Comparison of ENCODE assay signal across 9 mouse cellular contexts in genomic region chr6:137756310-137756709, GRCm38 (mm10). TPM values are rescaled to one million over a fixed set of nuclear protein-coding genes. Genes with fewer than 3 reads are reported as not detected.
A peak's percentile ranks its signal among the peaks of the same experiment; 100 is the strongest.
DNase-seq lines count a peak whose midpoint lies in the region; ATAC-seq and TF ChIP-seq lines count a peak whose summit lies in the region.
"Had no signal": no experiment of that assay in that cellular context is flagged by ENCODE, and none has a peak within 500 bp of the region (broad histone marks: within the 10 kb centered on the region; RNA-seq: fewer than 3 reads in every experiment).

No protein-coding gene starts in this region.

- in situ Hi-C loops in Patski (cut with MboI; ENCODE audit: low pct_unique_long_range_greater_than_20kb) = loop anchor here (10.0 kb wide), 1 partner anchor 398 kb away; no protein-coding TSS in a partner anchor

- H3K4me3 ChIP-seq in embryonic facial prominence, embryonic 11.5 days (ENCODE audit: low read depth, low read length) = no peak overlapping the region
- no peak overlapping the region for H3K4me3 ChIP-seq in embryonic facial prominence, embryonic 10.5 days
- no peak overlapping the region for H3K4me3 ChIP-seq in lung, adult 2 months (replicated peaks; ENCODE audit: extremely low read depth, low read depth, low read length)
- H3K4me3 ChIP-seq in lung, embryonic 14.5 days (ENCODE audit: low read depth, low read length) = no peak overlapping the region
- H3K4me3 ChIP-seq: stomach, embryonic 15.5 days had no signal

- CTCF ChIA-PET in Patski (lab: Charles Lee) = interaction anchor here (1.4 to 1.6 kb wide), 3 partner anchors 22 to 397 kb away, joined by 3 to 7 read pairs (median 4); partner anchors contain the start of gene Strap

- POLR2A ChIA-PET in Patski (lab: Charles Lee) = no interaction called here

- TF ChIP-seq CTCF in lung, adult 2 months (IDR thresholded peaks at IDR 0.05; ENCODE audit: insufficient read depth, low read length) = peak; percentile 52
- peak; percentile 90 for TF ChIP-seq CTCF in Patski (IDR thresholded peaks at IDR 0.05)
- TF ChIP-seq CTCF in lung, embryonic 14.5 days (IDR thresholded peaks at IDR 0.05; ENCODE audit: low read depth) = peak; percentile 70

- H3K9ac ChIP-seq in embryonic facial prominence, embryonic 11.5 days (replicated peaks; ENCODE audit: low read length) = no peak overlapping the region
- H3K9ac ChIP-seq in lung, embryonic 14.5 days = no peak overlapping the region
- H3K9ac ChIP-seq: stomach, embryonic 15.5 days had no signal

- H3K27ac ChIP-seq in embryonic facial prominence, embryonic 11.5 days (replicated peaks; ENCODE audit: low read depth, low read length) = no peak overlapping the region
- H3K27ac ChIP-seq in embryonic facial prominence, embryonic 10.5 days (replicated peaks) = no peak overlapping the region
- H3K27ac ChIP-seq in lung, embryonic 14.5 days (ENCODE audit: low read depth) = no peak overlapping the region
- H3K27ac ChIP-seq: stomach, embryonic 15.5 days had no signal

- H3K9me3 ChIP-seq in embryonic facial prominence, embryonic 11.5 days (replicated peaks; ENCODE audit: control insufficient read depth, low read length) = no peaks in the 10 kb centered on the region
- no peaks in the 10 kb centered on the region for H3K9me3 ChIP-seq in embryonic facial prominence, embryonic 10.5 days
- H3K9me3 ChIP-seq in lung, embryonic 14.5 days (ENCODE audit: low read depth, low read length) = no peaks in the 10 kb centered on the region
- H3K9me3 ChIP-seq: stomach, embryonic 15.5 days had no signal

- intact Hi-C loops in left cerebral cortex, postnatal 36 days (cut with DNase I) = no loop called here

- ATAC-seq in embryonic facial prominence, embryonic 11.5 days (replicated peaks; ENCODE audit: insufficient number of reproducible peaks, low FRiP score, low TSS enrichment, low read depth) = no peak
- no peak for ATAC-seq in Patski
- ATAC-seq in lung, embryonic 14.5 days (ENCODE audit: insufficient read depth) = no peak
- ATAC-seq in megakaryocyte-erythroid progenitor cell, adult 5-6 weeks (replicated peaks; ENCODE audit: low FRiP score, low TSS enrichment, poor library complexity, severe bottlenecking) = no peak

- no peak for TF ChIP-seq POLR2A in lung, adult 2 months (IDR thresholded peaks at IDR 0.05; ENCODE audit: borderline replicate concordance, extremely low read depth, low read depth, low read length)

- WGBS in embryonic facial prominence, embryonic 11.5 days = 65% methylated on average over 5 of the region's 5 CpGs
- 68% methylated on average over 5 of the region's 5 CpGs for WGBS in embryonic facial prominence, embryonic 10.5 days
- WGBS in lung, adult 2 months = 66% methylated on average over 5 of the region's 5 CpGs
- WGBS in lung, embryonic 14.5 days = 70% methylated on average over 5 of the region's 5 CpGs

- no peaks in the 10 kb centered on the region for H3K36me3 ChIP-seq in embryonic facial prominence, embryonic 11.5 days (replicated peaks; ENCODE audit: control insufficient read depth, insufficient read depth, low read depth, low read length)
- H3K36me3 ChIP-seq in embryonic facial prominence, embryonic 10.5 days (replicated peaks) = peaks cover 16% of the 10 kb centered on the region
- peaks cover 12% of the 10 kb centered on the region for H3K36me3 ChIP-seq in lung, embryonic 14.5 days (ENCODE audit: insufficient read depth)
- H3K36me3 ChIP-seq: stomach, embryonic 15.5 days had no signal

- no peak overlapping the region for H3K4me2 ChIP-seq in embryonic facial prominence, embryonic 11.5 days (ENCODE audit: low read depth, low read length)
- H3K4me2 ChIP-seq in lung, embryonic 14.5 days = no peak overlapping the region
- H3K4me2 ChIP-seq: stomach, embryonic 15.5 days had no signal

- no peaks in the 10 kb centered on the region for H3K27me3 ChIP-seq in embryonic facial prominence, embryonic 11.5 days (ENCODE audit: control insufficient read depth, insufficient read depth, low read length)
- H3K27me3 ChIP-seq in embryonic facial prominence, embryonic 10.5 days (replicated peaks; ENCODE audit: low read depth, poor library complexity, severe bottlenecking) = no peaks in the 10 kb centered on the region
- H3K27me3 ChIP-seq in Patski = no peaks in the 10 kb centered on the region
- H3K27me3 ChIP-seq in lung, embryonic 14.5 days (ENCODE audit: insufficient read depth, low read length) = no peaks in the 10 kb centered on the region
- H3K27me3 ChIP-seq: stomach, embryonic 15.5 days had no signal

- no peaks in the 10 kb centered on the region for H3K4me1 ChIP-seq in embryonic facial prominence, embryonic 11.5 days (ENCODE audit: control insufficient read depth, insufficient read depth, low read length)
- H3K4me1 ChIP-seq in embryonic facial prominence, embryonic 10.5 days = peaks cover 24% of the 10 kb centered on the region
- no peaks in the 10 kb centered on the region for H3K4me1 ChIP-seq in lung, adult 2 months (ENCODE audit: control insufficient read depth, insufficient read depth, low read length)
- no peaks in the 10 kb centered on the region for H3K4me1 ChIP-seq in lung, embryonic 14.5 days (ENCODE audit: insufficient read depth)

- DNase-seq in embryonic facial prominence, embryonic 11.5 days (ENCODE audit: low spot score) = peak; percentile 19
- DNase-seq in embryonic facial prominence, embryonic 10.5 days (ENCODE audit: low spot score) = no peak
- DNase-seq in lung, adult 2 months = no peak
- no peak for DNase-seq in lung, postnatal 25 days (ENCODE audit: low spot score)
- DNase-seq in Patski (ENCODE audit: low read depth, low spot score) = no peak
- peak; percentile 61 for DNase-seq in lung, embryonic 14.5 days
- no peak for DNase-seq in left cerebral cortex, postnatal 36 days (ENCODE audit: low spot score in 2 of 2)

RNA-seq across cellular contexts. Expression of gene Dera, which starts 2.0 kb away (rescaled TPM):
- polyA plus RNA-seq in embryonic facial prominence, embryonic 11.5 days (2014; fragmentation: Nextera tagmentation; extraction: Ambion mirVana) = 64.7 and 74.5 TPM in 2 replicates
- polyA plus RNA-seq in embryonic facial prominence, embryonic 10.5 days (2016; fragmentation: Nextera tagmentation; extraction: Ambion mirVana) = 72.3 and 80.2 TPM in 2 replicates
- 5.2 and 6.9 TPM in 2 replicates for polyA plus RNA-seq in lung, adult 2 months (2012; rRNA removed)
- 17.5 TPM for polyA plus RNA-seq in Patski (2021)
- 62.0 and 64.2 TPM in 2 replicates for polyA plus RNA-seq in lung, embryonic 14.5 days (2014; fragmentation: Nextera tagmentation; extraction: Ambion mirVana)
- 54.3 and 55.8 TPM in 2 replicates for total RNA-seq in megakaryocyte-erythroid progenitor cell, adult 5-6 weeks (2014; fragmentation: Nextera tagmentation)
- 43.0 and 76.5 TPM in 2 replicates for total RNA-seq in megakaryocyte-erythroid progenitor cell, adult 5-6 weeks (2017)
- total RNA-seq in left cerebral cortex, postnatal 36 days (2021) = 1 to 10 TPM; 3.6 to 4.4 TPM

RNA-seq across cellular contexts. Expression of gene Strap, which starts 21.4 kb away (rescaled TPM):
- polyA plus RNA-seq in embryonic facial prominence, embryonic 11.5 days (2014; fragmentation: Nextera tagmentation; extraction: Ambion mirVana) = 280 and 283 TPM in 2 replicates
- 221 and 223 TPM in 2 replicates for polyA plus RNA-seq in embryonic facial prominence, embryonic 10.5 days (2016; fragmentation: Nextera tagmentation; extraction: Ambion mirVana)
- polyA plus RNA-seq in lung, adult 2 months (2012; rRNA removed) = 28.3 and 33.2 TPM in 2 replicates
- polyA plus RNA-seq in Patski (2021) = 142 TPM
- 191 and 193 TPM in 2 replicates for polyA plus RNA-seq in lung, embryonic 14.5 days (2014; fragmentation: Nextera tagmentation; extraction: Ambion mirVana)
- 134 and 156 TPM in 2 replicates for total RNA-seq in megakaryocyte-erythroid progenitor cell, adult 5-6 weeks (2014; fragmentation: Nextera tagmentation)
- total RNA-seq in megakaryocyte-erythroid progenitor cell, adult 5-6 weeks (2017) = 219 and 251 TPM in 2 replicates
- 100 to 1,000 TPM; 103 to 113 TPM for total RNA-seq in left cerebral cortex, postnatal 36 days (2021)

Comparison
In these comparisons a context has a peak if more than half of its experiments do, and no peak if none do; other contexts are left out.
1. DNase-seq: peak in embryonic facial prominence, embryonic 11.5 days (single experiment) and lung, embryonic 14.5 days (single experiment); none in embryonic facial prominence, embryonic 10.5 days (single experiment), lung, adult 2 months (single experiment), lung, postnatal 25 days (single experiment), Patski (single experiment) and left cerebral cortex, postnatal 36 days (0 of 2).
2. Peak in every context shown above with its lines, with median percentiles within 50 percentile points of each other: CTCF ChIP-seq.